Mouse (Mus musculus): ENCODE results near the gene Hc. TPM values are rescaled to one million over a fixed set of nuclear protein-coding genes. Genes with fewer than 3 reads are reported as not detected.

The Hc gene
- polyA plus RNA-seq, 1 experiment from 2014 or later: 0.38 TPM

- no peaks in the 10 kb centered on the region for H3K9me3 ChIP-seq (replicated peaks; ENCODE audit: control insufficient read depth, low read length)
- no peak overlapping the region for H3K27ac ChIP-seq (replicated peaks; ENCODE audit: low read depth, low read length)
- ATAC-seq (replicated peaks; ENCODE audit: insufficient number of reproducible peaks, low FRiP score, low TSS enrichment, low read depth): no peak
- no peaks in the 10 kb centered on the region for H3K27me3 ChIP-seq (ENCODE audit: control insufficient read depth, insufficient read depth, low read length)
- H3K4me2 ChIP-seq (ENCODE audit: low read depth, low read length): no peak overlapping the region
- H3K9ac ChIP-seq (replicated peaks; ENCODE audit: low read length): no peak overlapping the region
- no peak for DNase-seq (ENCODE audit: low spot score)
- no peak overlapping the region for H3K4me3 ChIP-seq (ENCODE audit: low read depth, low read length)
- H3K4me1 ChIP-seq (ENCODE audit: control insufficient read depth, insufficient read depth, low read length): no peaks in the 10 kb centered on the region
- no peaks in the 10 kb centered on the region for H3K36me3 ChIP-seq (replicated peaks; ENCODE audit: control insufficient read depth, insufficient read depth, low read depth, low read length)
Measured at GRCm38 (mm10) chr2:35102777-35103176, 41.5 kb upstream of the Hc start.

- H3K36me3 ChIP-seq (replicated peaks; ENCODE audit: control insufficient read depth, insufficient read depth, low read depth, low read length): no peaks in the 10 kb centered on the region
- no peak for DNase-seq (ENCODE audit: low spot score)
- H3K4me3 ChIP-seq (ENCODE audit: low read depth, low read length): no peak within 1 kb of the TSS
- WGBS: 90% methylated on average over 3 of the region's 3 CpGs
- no peaks in the 10 kb centered on the region for H3K27me3 ChIP-seq (ENCODE audit: control insufficient read depth, insufficient read depth, low read length)
- no peak within 1 kb of the TSS for H3K4me2 ChIP-seq (ENCODE audit: low read depth, low read length)
- no peak for ATAC-seq (replicated peaks; ENCODE audit: insufficient number of reproducible peaks, low FRiP score, low TSS enrichment, low read depth)
- no peak within 1 kb of the TSS for H3K9ac ChIP-seq (replicated peaks; ENCODE audit: low read length)
- H3K9me3 ChIP-seq (replicated peaks; ENCODE audit: control insufficient read depth, low read length): no peaks in the 10 kb centered on the region
- H3K27ac ChIP-seq (replicated peaks; ENCODE audit: low read depth, low read length): no peak within 1 kb of the TSS
- H3K4me1 ChIP-seq (ENCODE audit: control insufficient read depth, insufficient read depth, low read length): no peaks in the 10 kb centered on the region
Measured at GRCm38 (mm10) chr2:35101443-35101842, 40.2 kb upstream of the Hc start, which contains the start of gene AI182371. TSS of gene AI182371 (minus strand) at chr2:35101543.

- Histone ChIP-seq H3K36me3 (replicated peaks; ENCODE audit: control insufficient read depth, insufficient read depth, low read depth, low read length) (no peaks in the 10 kb centered on the region), H3K4me1 (ENCODE audit: control insufficient read depth, insufficient read depth, low read length) (no peaks in the 10 kb centered on the region), H3K27ac (replicated peaks; ENCODE audit: low read depth, low read length) (no peak overlapping the region), H3K27me3 (ENCODE audit: control insufficient read depth, insufficient read depth, low read length) (no peaks in the 10 kb centered on the region), H3K4me3 (ENCODE audit: low read depth, low read length) (no peak overlapping the region), H3K9ac (replicated peaks; ENCODE audit: low read length) (no peak overlapping the region), H3K4me2 (ENCODE audit: low read depth, low read length) (no peak overlapping the region), H3K9me3 (replicated peaks; ENCODE audit: control insufficient read depth, low read length) (no peaks in the 10 kb centered on the region)
- 88% methylated on average over 6 of the region's 6 CpGs for WGBS
- DNase-seq (ENCODE audit: low spot score) (no peak), ATAC-seq (replicated peaks; ENCODE audit: insufficient number of reproducible peaks, low FRiP score, low TSS enrichment, low read depth) (no peak)
Measured at GRCm38 (mm10) chr2:35100529-35100928, 39.3 kb upstream of the Hc start.

GRCm38 (mm10) chr2:35087418-35087817 is 26.2 kb upstream of the Hc start:
- 82% methylated on average over 4 of the region's 4 CpGs for WGBS

GRCm38 (mm10) chr2:35079166-35079565 is 17.9 kb upstream of the Hc start:
- no peak overlapping the region for H3K27ac ChIP-seq (replicated peaks; ENCODE audit: low read depth, low read length)
- WGBS: 63% methylated on average over 6 of the region's 6 CpGs
- no peaks in the 10 kb centered on the region for H3K4me1 ChIP-seq (ENCODE audit: control insufficient read depth, insufficient read depth, low read length)
- H3K36me3 ChIP-seq (replicated peaks; ENCODE audit: control insufficient read depth, insufficient read depth, low read depth, low read length): no peaks in the 10 kb centered on the region
- no peak overlapping the region for H3K9ac ChIP-seq (replicated peaks; ENCODE audit: low read length)
- H3K4me2 ChIP-seq (ENCODE audit: low read depth, low read length): no peak overlapping the region
- H3K9me3 ChIP-seq (replicated peaks; ENCODE audit: control insufficient read depth, low read length): no peaks in the 10 kb centered on the region
- no peak overlapping the region for H3K4me3 ChIP-seq (ENCODE audit: low read depth, low read length)
- no peak for DNase-seq (ENCODE audit: low spot score)
- no peak for ATAC-seq (replicated peaks; ENCODE audit: insufficient number of reproducible peaks, low FRiP score, low TSS enrichment, low read depth)
- no peaks in the 10 kb centered on the region for H3K27me3 ChIP-seq (ENCODE audit: control insufficient read depth, insufficient read depth, low read length)

More at GRCm38 (mm10) chr2:35087418-35087817, 26.2 kb upstream of the Hc start:
- DNase-seq (ENCODE audit: low spot score) (no peak), ATAC-seq (replicated peaks; ENCODE audit: insufficient number of reproducible peaks, low FRiP score, low TSS enrichment, low read depth) (no peak)
- no peak overlapping the region for H3K4me3 ChIP-seq (ENCODE audit: low read depth, low read length)
- no peak overlapping the region for H3K4me2 ChIP-seq (ENCODE audit: low read depth, low read length)
- H3K27me3 ChIP-seq (ENCODE audit: control insufficient read depth, insufficient read depth, low read length): no peaks in the 10 kb centered on the region
- no peaks in the 10 kb centered on the region for H3K4me1 ChIP-seq (ENCODE audit: control insufficient read depth, insufficient read depth, low read length)
- H3K9ac ChIP-seq (replicated peaks; ENCODE audit: low read length): no peak overlapping the region
- no peaks in the 10 kb centered on the region for H3K36me3 ChIP-seq (replicated peaks; ENCODE audit: control insufficient read depth, insufficient read depth, low read depth, low read length)
- H3K9me3 ChIP-seq (replicated peaks; ENCODE audit: control insufficient read depth, low read length): no peaks in the 10 kb centered on the region
- no peak overlapping the region for H3K27ac ChIP-seq (replicated peaks; ENCODE audit: low read depth, low read length)

GRCm38 (mm10) chr2:35074328-35074727 is 13.1 kb upstream of the Hc start:
- no peaks in the 10 kb centered on the region for H3K9me3 ChIP-seq (replicated peaks; ENCODE audit: control insufficient read depth, low read length)
- H3K9ac ChIP-seq (replicated peaks; ENCODE audit: low read length): no peak overlapping the region
- H3K27ac ChIP-seq (replicated peaks; ENCODE audit: low read depth, low read length): no peak overlapping the region
- WGBS: 89% methylated on average over 3 of the region's 3 CpGs
- H3K4me2 ChIP-seq (ENCODE audit: low read depth, low read length): no peak overlapping the region
- H3K36me3 ChIP-seq (replicated peaks; ENCODE audit: control insufficient read depth, insufficient read depth, low read depth, low read length): no peaks in the 10 kb centered on the region
- H3K4me3 ChIP-seq (ENCODE audit: low read depth, low read length): no peak overlapping the region
- H3K27me3 ChIP-seq (ENCODE audit: control insufficient read depth, insufficient read depth, low read length): no peaks in the 10 kb centered on the region
- ATAC-seq (replicated peaks; ENCODE audit: insufficient number of reproducible peaks, low FRiP score, low TSS enrichment, low read depth): no peak
- DNase-seq (ENCODE audit: low spot score): no peak
- no peaks in the 10 kb centered on the region for H3K4me1 ChIP-seq (ENCODE audit: control insufficient read depth, insufficient read depth, low read length)

- ATAC-seq (replicated peaks; ENCODE audit: insufficient number of reproducible peaks, low FRiP score, low TSS enrichment, low read depth): no peak
- Histone ChIP-seq H3K4me2 (ENCODE audit: low read depth, low read length) (no peak overlapping the region), H3K9me3 (replicated peaks; ENCODE audit: control insufficient read depth, low read length) (no peaks in the 10 kb centered on the region), H3K4me3 (ENCODE audit: low read depth, low read length) (no peak overlapping the region), H3K36me3 (replicated peaks; ENCODE audit: control insufficient read depth, insufficient read depth, low read depth, low read length) (no peaks in the 10 kb centered on the region), H3K9ac (replicated peaks; ENCODE audit: low read length) (no peak overlapping the region), H3K27ac (replicated peaks; ENCODE audit: low read depth, low read length) (no peak overlapping the region), H3K4me1 (ENCODE audit: control insufficient read depth, insufficient read depth, low read length) (no peaks in the 10 kb centered on the region), H3K27me3 (ENCODE audit: control insufficient read depth, insufficient read depth, low read length) (no peaks in the 10 kb centered on the region)
- no peak for DNase-seq (ENCODE audit: low spot score)
- 63% methylated on average over 2 of the region's 2 CpGs for WGBS
Measured at GRCm38 (mm10) chr2:35072547-35072946, 11.3 kb upstream of the Hc start.

GRCm38 (mm10) chr2:35070275-35070674 is 9.0 kb upstream of the Hc start:
- Histone ChIP-seq H3K9me3 (replicated peaks; ENCODE audit: control insufficient read depth, low read length) (no peaks in the 10 kb centered on the region), H3K4me3 (ENCODE audit: low read depth, low read length) (no peak overlapping the region), H3K27ac (replicated peaks; ENCODE audit: low read depth, low read length) (no peak overlapping the region), H3K4me1 (ENCODE audit: control insufficient read depth, insufficient read depth, low read length) (no peaks in the 10 kb centered on the region), H3K9ac (replicated peaks; ENCODE audit: low read length) (no peak overlapping the region), H3K27me3 (ENCODE audit: control insufficient read depth, insufficient read depth, low read length) (no peaks in the 10 kb centered on the region), H3K36me3 (replicated peaks; ENCODE audit: control insufficient read depth, insufficient read depth, low read depth, low read length) (no peaks in the 10 kb centered on the region), H3K4me2 (ENCODE audit: low read depth, low read length) (no peak overlapping the region)
- ATAC-seq (replicated peaks; ENCODE audit: insufficient number of reproducible peaks, low FRiP score, low TSS enrichment, low read depth): no peak
- WGBS: 61% methylated on average over 4 of the region's 4 CpGs
- no peak for DNase-seq (ENCODE audit: low spot score)

All from embryonic facial prominence, embryonic 11.5 days (tissue).